Mouse (Mus musculus): ENCODE measurements around the gene Rnf157.

Gene Rnf157

GRCm38 (mm10) chr11:116337531-116337930 lies 75.3 kb downstream of the Rnf157 start:
- ATAC-seq (ENCODE audit: low TSS enrichment), result no peak

- ATAC-seq (ENCODE audit: low TSS enrichment), result no peak
Observed at GRCm38 (mm10) chr11:116337000-116337399, 75.8 kb downstream of the Rnf157 start.

DNA sequence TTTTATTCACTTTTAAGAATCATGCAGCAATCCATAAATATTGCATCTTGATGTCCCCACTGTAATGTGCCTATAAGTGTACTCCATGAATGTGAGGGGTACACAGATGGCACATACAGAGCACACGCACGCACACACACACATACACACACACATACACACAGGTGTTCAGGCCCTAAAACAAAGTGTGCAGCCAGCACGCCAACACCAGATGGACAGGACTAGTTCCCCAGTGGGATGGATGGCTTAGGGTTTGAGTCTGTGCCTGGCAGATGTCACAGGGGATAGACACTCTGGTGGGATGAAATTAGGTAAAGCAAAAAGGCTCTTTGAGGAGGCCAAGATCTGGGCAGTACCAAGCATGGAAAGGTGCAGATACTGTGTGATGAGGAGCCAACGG lies 76.4 kb downstream of the Rnf157 start:
- no peak for ATAC-seq (ENCODE audit: low TSS enrichment)

DNA sequence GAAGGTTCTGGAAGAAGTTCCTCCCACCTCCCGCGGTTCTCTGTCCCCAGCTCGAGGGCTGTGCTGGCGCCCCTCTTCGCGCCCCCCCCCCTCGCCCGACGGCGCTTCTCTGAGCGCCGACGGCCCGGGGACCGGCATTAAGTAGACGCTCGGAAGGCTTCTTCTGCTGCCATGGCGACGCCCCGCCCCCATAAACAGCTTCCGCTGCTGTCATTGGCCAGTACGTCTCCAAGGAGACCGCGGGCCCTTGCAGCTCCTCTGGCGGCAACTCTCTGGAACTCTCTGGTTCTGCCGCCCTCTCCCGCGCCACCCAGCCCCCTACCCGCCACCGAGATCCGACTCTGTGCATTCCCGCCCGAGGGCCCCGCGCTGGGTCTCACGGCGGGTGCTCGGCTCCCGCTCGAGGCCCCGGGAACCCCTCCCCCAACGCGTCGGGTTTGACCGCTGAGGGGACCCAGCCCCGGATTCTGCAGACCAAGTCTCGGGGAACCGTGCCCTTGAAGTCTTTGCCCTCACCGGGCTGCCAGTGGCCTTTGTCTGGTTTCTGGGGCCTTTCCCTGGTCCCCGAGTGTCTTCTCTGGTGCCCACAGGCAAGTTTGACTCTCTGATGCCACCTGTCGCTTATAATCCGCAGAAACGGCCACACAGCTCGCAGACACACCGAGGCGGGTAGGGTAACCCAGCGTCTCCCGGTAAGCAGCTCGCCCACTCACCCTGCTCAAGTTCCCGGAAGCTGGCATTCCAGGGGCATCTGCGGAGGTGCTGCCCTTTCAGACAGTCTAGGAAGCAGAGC lies 77.4 kb downstream of the Rnf157 start, which contains the start of gene Foxj1:
Gene Foxj1 (minus strand): TSS at position 156 of the 793 bp plus-strand sequence.
- ATAC-seq (ENCODE audit: low TSS enrichment), result peak; percentile 84

DNA sequence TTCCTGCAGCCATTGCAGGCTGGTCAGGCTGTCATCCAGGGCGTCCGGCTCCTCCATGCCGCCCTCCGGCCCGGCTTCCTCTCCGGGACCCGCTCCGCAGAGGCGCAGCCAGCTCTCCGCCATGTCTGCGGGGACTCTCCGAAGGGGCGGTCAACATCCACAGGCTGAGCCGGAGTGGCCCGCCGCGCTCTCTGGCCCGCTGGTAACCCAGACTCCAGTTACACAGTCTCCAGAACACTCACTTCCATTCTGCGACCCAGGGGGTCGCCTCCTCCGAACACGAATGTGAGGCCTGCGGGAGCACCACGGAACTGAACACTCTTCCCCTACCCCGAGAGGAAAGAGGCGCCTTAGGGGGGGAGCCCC lies 78.4 kb downstream of the Rnf157 start:
- ATAC-seq (ENCODE audit: low TSS enrichment), result no peak

- no peak for ATAC-seq (ENCODE audit: low TSS enrichment)
Observed at GRCm38 (mm10) chr11:116333526-116334416, 79.1 kb downstream of the Rnf157 start.

GRCm38 (mm10) chr11:116332983-116333270 lies 79.9 kb downstream of the Rnf157 start:
- no peak for ATAC-seq (ENCODE audit: low TSS enrichment)

GRCm38 (mm10) chr11:116332232-116332982 lies 80.4 kb downstream of the Rnf157 start:
- 0 out of 2 replicates have a peak, but pooled peaks have one; percentile 11 for ATAC-seq (ENCODE audit: low TSS enrichment)

GRCm38 (mm10) chr11:116330211-116330518 lies 82.7 kb downstream of the Rnf157 start:
- ATAC-seq (ENCODE audit: low TSS enrichment), result no peak

- ATAC-seq (ENCODE audit: low TSS enrichment), result no peak
Observed at GRCm38 (mm10) chr11:116329314-116330210, 83.3 kb downstream of the Rnf157 start.

DNA sequence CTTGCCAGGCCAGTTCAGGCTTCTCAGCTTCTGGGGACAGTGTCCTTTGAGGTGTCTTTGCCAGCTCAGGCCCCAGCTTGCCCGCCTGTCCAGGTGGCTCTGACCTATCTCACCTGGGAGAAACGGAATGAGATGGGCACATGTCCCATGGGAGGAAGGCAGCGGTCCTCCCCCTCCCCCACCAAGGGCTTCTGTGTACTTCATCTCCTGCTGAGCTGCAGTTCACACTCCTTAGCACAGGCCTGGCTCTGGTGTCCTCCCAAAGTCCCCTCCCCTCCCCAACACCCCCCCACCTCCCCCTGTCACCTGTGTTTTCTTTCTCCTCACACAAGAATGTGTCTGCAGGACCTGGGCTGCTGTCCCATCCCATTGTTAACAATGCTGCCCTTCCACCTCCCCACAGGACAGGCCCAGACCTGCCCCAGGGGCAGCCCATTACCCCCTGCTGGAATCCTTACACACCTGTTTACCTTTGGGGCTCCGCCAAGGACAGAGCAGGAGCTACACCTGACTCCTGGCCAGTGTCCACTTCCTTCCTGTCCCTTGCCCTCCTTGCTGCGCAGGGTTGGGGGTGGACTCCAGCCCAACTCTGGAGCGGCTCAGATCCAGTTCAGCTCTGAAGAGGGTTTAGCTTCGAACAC lies 85.7 kb downstream of the Rnf157 start:
- ATAC-seq (ENCODE audit: low TSS enrichment), result no peak

- ATAC-seq (ENCODE audit: low TSS enrichment), result peak; percentile 85
Observed at GRCm38 (mm10) chr11:116318719-116319659, 93.8 kb downstream of the Rnf157 start.

- ATAC-seq (ENCODE audit: low TSS enrichment), result no peak
Observed at GRCm38 (mm10) chr11:116312359-116312758, 100.5 kb downstream of the Rnf157 start.

GRCm38 (mm10) chr11:116311169-116311568 lies 101.7 kb downstream of the Rnf157 start:
- ATAC-seq (ENCODE audit: low TSS enrichment), result peak; percentile 68; the same call in 1 of the 2 replicates

DNA sequence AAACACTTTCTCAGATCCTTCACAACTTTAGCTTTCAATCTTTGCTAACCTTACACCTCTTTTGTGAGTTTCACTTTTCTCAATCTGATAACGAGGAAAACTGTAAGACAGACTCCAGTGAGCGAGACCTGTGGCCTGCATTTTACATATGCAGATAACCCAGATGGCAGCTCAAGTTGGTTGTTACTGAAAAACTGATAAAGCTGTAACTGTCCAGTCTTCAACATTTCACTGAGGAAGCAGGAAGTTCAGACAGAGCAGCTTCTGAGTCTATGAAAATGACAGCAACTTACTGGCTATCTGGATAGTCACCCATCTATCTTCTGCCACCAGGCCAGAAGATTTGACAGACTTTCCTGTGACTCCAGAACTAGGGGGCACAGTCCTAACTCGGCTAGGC lies 103.2 kb downstream of the Rnf157 start:
- ATAC-seq (ENCODE audit: low TSS enrichment), result no peak

DNA sequence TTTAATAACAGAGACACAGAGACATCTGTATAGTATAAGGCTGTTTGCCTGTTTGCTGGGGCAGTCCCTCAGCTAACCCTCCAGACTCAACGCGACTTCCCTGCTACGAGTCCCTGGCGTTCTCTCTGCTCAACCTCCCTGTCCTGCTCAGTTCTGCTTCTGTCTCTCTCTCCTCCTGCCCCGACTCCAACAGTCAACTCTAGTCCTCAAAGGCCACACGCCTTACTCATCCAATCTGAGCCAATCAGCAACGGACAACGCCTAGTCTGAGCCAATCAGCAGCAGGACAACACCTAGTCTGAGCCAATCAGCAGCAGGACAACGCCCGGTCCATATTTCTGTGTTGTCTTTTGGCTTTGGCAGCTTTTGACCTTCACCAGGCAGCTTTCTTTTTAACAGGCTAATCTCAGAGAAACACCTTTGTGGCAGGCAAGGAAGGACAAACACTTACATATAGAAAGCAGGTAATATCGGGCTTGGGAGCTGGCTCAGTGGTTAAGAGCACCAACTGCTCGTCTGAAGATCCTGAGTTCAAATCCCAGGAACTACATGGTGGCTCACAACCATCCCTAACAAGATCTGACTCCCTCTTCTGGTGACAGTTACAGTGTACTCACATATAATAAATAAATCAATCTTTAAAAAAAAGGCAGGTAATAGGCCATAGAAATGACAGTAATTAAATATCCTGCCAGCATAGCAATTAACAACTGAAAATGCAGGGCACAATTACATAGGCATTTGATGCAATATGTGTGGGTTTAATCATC lies 104.9 kb downstream of the Rnf157 start:
- no peak for ATAC-seq (ENCODE audit: low TSS enrichment)

- no peak for ATAC-seq (ENCODE audit: low TSS enrichment)
Observed at GRCm38 (mm10) chr11:116307019-116307725, 105.7 kb downstream of the Rnf157 start, which contains the start of gene Exoc7. Gene Exoc7, minus strand, starts transcription at chr11:116307233.

Measured in frontal cortex, adult (tissue).